Comparison of ENCODE assay signal across 10 mouse cellular contexts in genomic region chr7:79661253-79661890, GRCm38 (mm10). TPM values are rescaled to one million over a fixed set of nuclear protein-coding genes. Genes with fewer than 3 reads are reported as not detected.
DNase-seq lines count a peak whose midpoint lies in the region; ATAC-seq and TF ChIP-seq lines count a peak whose summit lies in the region.
"Had no signal": no experiment of that assay in that cellular context is flagged by ENCODE, and none has a peak within 500 bp of the region (broad histone marks: within the 10 kb centered on the region; RNA-seq: fewer than 3 reads in every experiment).

No protein-coding gene starts in this region.

- no peaks in the 10 kb centered on the region for H3K9me3 ChIP-seq in heart, embryonic 12.5 days (replicated peaks)
- H3K9me3 ChIP-seq in ES-E14 (ENCODE audit: control insufficient read depth, insufficient read depth, low read depth, low read length): no peaks in the 10 kb centered on the region
- H3K9me3 ChIP-seq in hindbrain, embryonic 11.5 days (ENCODE audit: control insufficient read depth, low read length): no peaks in the 10 kb centered on the region
- no peaks in the 10 kb centered on the region for H3K9me3 ChIP-seq in midbrain, embryonic 12.5 days

- in situ Hi-C loops in ES-E14 (cut with MboI; ENCODE audit: low sequenced_read_pairs in 2 of 2, unreplicated experiment in 2 of 2): no loop called here

- DNase-seq in heart, postnatal 4 days: no peak
- peak; percentile 49 for DNase-seq in ES-E14 (ENCODE audit: low read depth, low spot score)
- DNase-seq in hindbrain, embryonic 11.5 days (ENCODE audit: low spot score): no peak
- no peak for DNase-seq in layer of hippocampus, postnatal 36 days
- DNase-seq in gastrocnemius, adult 18-20 months (ENCODE audit: low spot score): no peak
- DNase-seq: kidney, postnatal 25 days had no signal

- H3K4me1 ChIP-seq in heart, embryonic 12.5 days (replicated peaks): peaks cover 19% of the 10 kb centered on the region
- H3K4me1 ChIP-seq in ES-E14 (ENCODE audit: control insufficient read depth in 2 of 2, insufficient read depth in 2 of 2, low read length in 2 of 2, poor library complexity in 1 of 2): 0 out of 4 replicates have a peak, but pooled peaks cover 1 to 2% of the 10 kb centered on the region in 2 experiments
- H3K4me1 ChIP-seq in hindbrain, embryonic 11.5 days (replicated peaks; ENCODE audit: control insufficient read depth, insufficient read depth, low read length): peaks cover 6% of the 10 kb centered on the region; the same call in 1 of the 2 replicates
- H3K4me1 ChIP-seq in midbrain, embryonic 12.5 days: peaks cover 38% of the 10 kb centered on the region

- H3K9ac ChIP-seq in heart, embryonic 12.5 days: peak overlapping the region; percentile 90
- peak overlapping the region; percentile 94 for H3K9ac ChIP-seq in ES-E14 (ENCODE audit: insufficient read depth, low read depth, low read length, poor library complexity, severe bottlenecking)
- peak overlapping the region; percentile 88 for H3K9ac ChIP-seq in hindbrain, embryonic 11.5 days (ENCODE audit: low read depth, low read length)
- peak overlapping the region; percentile 84 for H3K9ac ChIP-seq in midbrain, embryonic 12.5 days (replicated peaks)

- H3K4me2 ChIP-seq in heart, embryonic 12.5 days: peak overlapping the region; percentile 96
- peak overlapping the region; percentile 86 for H3K4me2 ChIP-seq in hindbrain, embryonic 11.5 days (replicated peaks; ENCODE audit: low read depth, low read length)
- H3K4me2 ChIP-seq in midbrain, embryonic 12.5 days (replicated peaks): peak overlapping the region; percentile 98

- no peak overlapping the region for H3K27ac ChIP-seq in heart, embryonic 12.5 days (ENCODE audit: poor library complexity, severe bottlenecking)
- H3K27ac ChIP-seq in ES-E14 (ENCODE audit: insufficient read depth, low read depth, low read length, poor library complexity, severe bottlenecking): peak overlapping the region; percentile 38
- H3K27ac ChIP-seq in hindbrain, embryonic 11.5 days (ENCODE audit: low read depth, low read length): no peak overlapping the region
- H3K27ac ChIP-seq in midbrain, embryonic 12.5 days (replicated peaks): no peak overlapping the region

- H3K4me3 ChIP-seq in heart, embryonic 12.5 days: peak overlapping the region; percentile 90
- H3K4me3 ChIP-seq in ES-E14 (ENCODE audit: insufficient read depth in 1 of 2, low read depth in 1 of 2, low read length in 2 of 2, poor library complexity in 1 of 2, severe bottlenecking in 1 of 2): peak overlapping the region; percentile 84 to 90
- peak overlapping the region; percentile 98 for H3K4me3 ChIP-seq in hindbrain, embryonic 11.5 days (ENCODE audit: low read depth, low read length)
- H3K4me3 ChIP-seq in midbrain, embryonic 12.5 days: peak overlapping the region; percentile 93

- H3K36me3 ChIP-seq in heart, embryonic 12.5 days: peaks cover 5% of the 10 kb centered on the region
- H3K36me3 ChIP-seq in ES-E14 (ENCODE audit: control insufficient read depth, insufficient read depth, low read length, poor library complexity, severe bottlenecking): peaks cover 11% of the 10 kb centered on the region
- H3K36me3 ChIP-seq in hindbrain, embryonic 11.5 days (ENCODE audit: control insufficient read depth, insufficient read depth, low read length): no peaks in the 10 kb centered on the region
- peaks cover 4% of the 10 kb centered on the region; the same call in 1 of the 2 replicates for H3K36me3 ChIP-seq in midbrain, embryonic 12.5 days

- WGBS in heart, embryonic 12.5 days: 15% methylated on average over 5 of the region's 5 CpGs
- WGBS in hindbrain, embryonic 11.5 days: 18% methylated on average over 5 of the region's 5 CpGs
- 16% methylated on average over 5 of the region's 5 CpGs for WGBS in midbrain, embryonic 12.5 days

- no peak for ATAC-seq in heart, embryonic 12.5 days (ENCODE audit: insufficient number of reproducible peaks, low FRiP score)
- no peak for ATAC-seq in hindbrain, embryonic 11.5 days (ENCODE audit: low FRiP score)
- ATAC-seq in midbrain, embryonic 12.5 days (ENCODE audit: low FRiP score, low read depth): no peak
- no peak for ATAC-seq in megakaryocyte progenitor cell, adult 5-6 weeks (replicated peaks; ENCODE audit: poor library complexity)

- H3K27me3 ChIP-seq in heart, embryonic 12.5 days (replicated peaks): no peaks in the 10 kb centered on the region
- no peaks in the 10 kb centered on the region for H3K27me3 ChIP-seq in hindbrain, embryonic 11.5 days (ENCODE audit: control insufficient read depth, insufficient read depth, low read length)
- no peaks in the 10 kb centered on the region for H3K27me3 ChIP-seq in midbrain, embryonic 12.5 days
- H3K27me3 ChIP-seq: Patski had no signal

TF ChIP-seq in ES-E14, 5 proteins besides CTCF, POLR2A, EP300 and RAD21:
- no peak for TF ChIP-seq CHD2 (IDR thresholded peaks at IDR 0.05; ENCODE audit: low read depth, low read length)
- TF ChIP-seq ZNF384 (IDR thresholded peaks at IDR 0.05; ENCODE audit: low read depth, low read length): peak; percentile 88

RNA-seq across cellular contexts. Expression of gene Ticrr, which starts 1.4 kb away (rescaled TPM):
- 7.7 and 8.5 TPM in 2 replicates for polyA plus RNA-seq in heart, embryonic 12.5 days (2016; fragmentation: Nextera tagmentation; extraction: Ambion mirVana)
- total RNA-seq in heart, postnatal 4 days (2021): 1 to 10 TPM; 5.4 to 5.8 TPM
- total RNA-seq in ES-E14 (2012; rRNA removed): 46.3 and 56.8 TPM in 2 replicates
- 11.8 and 16.6 TPM in 2 replicates for polyA plus RNA-seq in hindbrain, embryonic 11.5 days (2014; fragmentation: Nextera tagmentation; extraction: Ambion mirVana)
- 14.4 and 15.0 TPM in 2 replicates for polyA plus RNA-seq in midbrain, embryonic 12.5 days (2016; fragmentation: Nextera tagmentation; extraction: Ambion mirVana)
- under 1 TPM; 0.10 to 0.20 TPM for total RNA-seq in layer of hippocampus, postnatal 36 days (2021)
- 32.2 and 41.3 TPM in 2 replicates for total RNA-seq in megakaryocyte progenitor cell, adult 5-6 weeks (2015)
- total RNA-seq in megakaryocyte progenitor cell, adult 5-6 weeks (2017): 16.9 and 19.4 TPM in 2 replicates
- not detected for total RNA-seq in gastrocnemius, adult 18-20 months (2021)

RNA-seq across cellular contexts. Expression of gene Rhcg, which starts 43.9 kb away (rescaled TPM):
- 0.14 TPM in 1 of 2 replicates, not detected in the other for polyA plus RNA-seq in heart, embryonic 12.5 days (2016; fragmentation: Nextera tagmentation; extraction: Ambion mirVana)
- total RNA-seq in heart, postnatal 4 days (2021): not detected
- total RNA-seq in ES-E14 (2012; rRNA removed): 1.0 and 1.5 TPM in 2 replicates
- 1.4 and 2.7 TPM in 2 replicates for polyA plus RNA-seq in hindbrain, embryonic 11.5 days (2014; fragmentation: Nextera tagmentation; extraction: Ambion mirVana)
- polyA plus RNA-seq in midbrain, embryonic 12.5 days (2016; fragmentation: Nextera tagmentation; extraction: Ambion mirVana): 1.5 and 2.2 TPM in 2 replicates
- total RNA-seq in layer of hippocampus, postnatal 36 days (2021): 1 to 10 TPM; 1.1 to 1.2 TPM
- total RNA-seq in megakaryocyte progenitor cell, adult 5-6 weeks (2015): 0.29 and 1.9 TPM in 2 replicates
- 0.17 and 2.0 TPM in 2 replicates for total RNA-seq in megakaryocyte progenitor cell, adult 5-6 weeks (2017)
- not detected for total RNA-seq in gastrocnemius, adult 18-20 months (2021)

RNA-seq across cellular contexts. Expression of gene Kif7, which starts 54.1 kb away (rescaled TPM):
- 4.0 and 4.1 TPM in 2 replicates for polyA plus RNA-seq in heart, embryonic 12.5 days (2016; fragmentation: Nextera tagmentation; extraction: Ambion mirVana)
- 1 to 10 TPM; 4.9 to 5.4 TPM for total RNA-seq in heart, postnatal 4 days (2021)
- total RNA-seq in ES-E14 (2012; rRNA removed): 9.2 and 12.3 TPM in 2 replicates
- polyA plus RNA-seq in hindbrain, embryonic 11.5 days (2014; fragmentation: Nextera tagmentation; extraction: Ambion mirVana): 2.7 and 3.0 TPM in 2 replicates
- 7.2 and 7.5 TPM in 2 replicates for polyA plus RNA-seq in midbrain, embryonic 12.5 days (2016; fragmentation: Nextera tagmentation; extraction: Ambion mirVana)
- total RNA-seq in layer of hippocampus, postnatal 36 days (2021): 1 to 10 TPM; 1.9 to 2.3 TPM
- total RNA-seq in megakaryocyte progenitor cell, adult 5-6 weeks (2015): 0.30 and 0.49 TPM in 2 replicates
- total RNA-seq in megakaryocyte progenitor cell, adult 5-6 weeks (2017): 1.0 and 1.5 TPM in 2 replicates
- under 1 TPM; 0.27 to 0.40 TPM for total RNA-seq in gastrocnemius, adult 18-20 months (2021)

Comparison
In these comparisons a context has a peak if more than half of its experiments do, and no peak if none do; other contexts are left out.
1. RNA of gene Ticrr, which starts 1.4 kb away (total RNA-seq): 46.3 to 56.8 TPM in ES-E14, 16.9 to 41.3 TPM in megakaryocyte progenitor cell, adult 5-6 weeks and 5.4 to 5.8 TPM in heart, postnatal 4 days; 0.10 to 0.20 TPM in layer of hippocampus, postnatal 36 days and not detected in gastrocnemius, adult 18-20 months; every median in the first group is over 4 times any median in the second.
2. Peak in every context shown above with its lines, with median percentiles within 50 percentile points of each other: H3K4me2 ChIP-seq, H3K4me3 ChIP-seq and H3K9ac ChIP-seq.